Mouse (Mus musculus) left cerebral cortex, adult 2 months (tissue): ENCODE measurements around the gene Eif4e. TPM values are rescaled to one million over a fixed set of nuclear protein-coding genes. Genes with fewer than 3 reads are reported as not detected.

Experiments used
- DNase-seq, 2 experiments: peaks; one replicate each; pipeline ENCODE4 v3.0.0; 2021 to 2022; ENCODE audit warnings: low spot score in 2 of 2, mixed read lengths in 1 of 2; ENCODE audit errors: extremely low spot score in 1 of 2
- H3K27ac ChIP-seq: fragments of 200-600 bp; 2 replicates; pipeline ENCODE4 v1.8.1; 2022
- H3K4me3 ChIP-seq: fragments of 200-600 bp; 2 replicates; pipeline ENCODE4 v1.8.1; 2022
- CTCF ChIP-seq: fragments of 200-600 bp; IDR thresholded peaks from 2 replicates; pipeline ENCODE4 v1.8.1; 2022; ENCODE audit warnings: antibody characterized with exemption, mild to moderate bottlenecking, moderate library complexity
- intact Hi-C: fragments of 180-260 bp; cut with DNase I; formaldehyde crosslinking; loops from one replicate; pipeline ENCODE4 v1.15.1; 2025
- long read RNA-seq, 2 experiments: library from polyadenylated mRNA; stranded (forward); transcript quantifications; one replicate each; pipeline ENCODE4 v2.0.0; 2021; ENCODE audit warnings: borderline mapping rate in 2 of 2
- total RNA-seq, 2 experiments: library from RNA; stranded (reverse); gene quantifications; 2 replicates each; pipeline ENCODE4 v1.2.3; 2021

The Eif4e gene
- 100 to 1,000 TPM; 181 to 197 TPM for total RNA-seq
- long read RNA-seq, experiment 1, transcript Eif4e-204 (7 exons, 1,421 nt), result major isoform, 86 of 98 reads
- long read RNA-seq, experiment 1, partial matches to known transcripts, result 2 of 98 reads
- long read RNA-seq, experiment 1, other reads (novel, unspliced or antisense), result 9 of 98 reads
- long read RNA-seq, experiment 2, transcript Eif4e-204 (7 exons, 1,421 nt), result major isoform, 87 of 104 reads
- long read RNA-seq, experiment 2, partial matches to known transcripts, result 7 of 104 reads
- long read RNA-seq, experiment 2, other reads (novel, unspliced or antisense), result 9 of 104 reads

DNA sequence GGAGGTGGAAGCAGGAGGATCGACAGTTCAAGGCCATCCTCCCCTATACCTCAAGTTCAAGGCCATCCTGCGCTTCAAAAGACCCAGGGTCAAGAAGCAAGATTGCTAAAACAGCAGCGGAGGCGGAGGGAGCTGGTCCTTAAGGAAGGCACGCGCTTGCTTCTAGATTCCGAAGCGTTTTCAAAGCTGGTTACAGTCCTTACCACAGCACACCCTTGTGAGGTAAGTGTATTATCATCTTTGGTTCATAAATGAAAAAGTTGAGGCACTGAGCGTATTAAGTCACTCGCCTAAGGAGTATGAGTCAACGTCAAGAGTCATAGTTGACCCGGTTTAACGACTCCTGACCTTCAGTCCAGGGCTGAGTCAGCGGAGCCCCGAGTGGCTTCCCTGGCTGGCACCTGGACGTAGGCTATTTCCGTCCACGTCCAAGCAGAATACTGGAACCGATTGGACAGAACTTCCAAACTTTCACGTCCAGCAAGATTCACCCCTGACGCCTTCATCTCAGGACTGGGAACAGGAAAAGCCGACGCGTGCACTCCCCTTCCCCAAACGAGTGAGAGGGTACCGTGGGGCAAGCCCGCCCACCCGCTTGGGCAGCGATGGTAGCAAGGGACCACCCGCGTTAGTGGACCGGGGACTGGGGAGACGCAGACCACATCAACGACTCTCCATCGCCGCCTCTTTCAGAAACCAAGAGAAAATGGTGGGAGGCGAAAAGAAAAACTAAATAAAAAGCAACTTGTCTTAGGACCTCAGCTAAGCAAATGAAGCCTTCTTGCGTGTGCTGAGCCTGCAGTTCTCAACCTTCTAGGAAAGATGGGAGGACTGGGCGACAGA is at the start of gene Eif4e:
TSS of gene Eif4e (plus strand) at position 107 of the 843 bp plus-strand sequence.
- H3K27ac ChIP-seq, result peak within 1 kb of the TSS; percentile 94
- peak in 1 of 2 experiments; percentile 35 for DNase-seq
- H3K4me3 ChIP-seq, result peak within 1 kb of the TSS; percentile 83
- TF ChIP-seq CTCF, result no peak
- intact Hi-C loops, result loop anchor here (2.0 to 10.0 kb wide), 2 partner anchors 217 to 549 kb away; partner anchors contain the start of genes Rap1gds1 and Tspan5

DNA sequence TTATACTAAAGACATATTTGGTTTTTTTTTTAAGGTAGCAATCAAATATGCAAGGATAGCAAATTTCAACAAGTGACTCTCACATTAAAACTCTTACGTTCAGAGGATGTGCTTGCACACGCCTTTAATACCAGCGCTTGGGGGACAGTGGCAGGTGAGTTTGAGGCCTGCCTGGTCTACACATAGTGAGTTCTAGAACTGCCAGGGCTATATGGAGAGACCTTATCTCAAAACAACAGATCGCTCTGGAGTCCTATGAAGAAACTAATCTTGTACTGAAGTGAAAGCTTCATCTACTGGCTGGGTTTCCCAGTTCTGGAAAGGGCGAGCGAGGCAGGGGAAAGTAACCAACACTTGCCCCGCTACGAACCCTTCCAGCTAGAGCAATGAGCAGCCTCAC is 46.5 kb upstream of the Eif4e start:
- Histone ChIP-seq H3K27ac (no peak overlapping the region), H3K4me3 (no peak overlapping the region)
- TF ChIP-seq CTCF, result no peak
- intact Hi-C loops, result no loop called here
- DNase-seq, result no peak

DNA sequence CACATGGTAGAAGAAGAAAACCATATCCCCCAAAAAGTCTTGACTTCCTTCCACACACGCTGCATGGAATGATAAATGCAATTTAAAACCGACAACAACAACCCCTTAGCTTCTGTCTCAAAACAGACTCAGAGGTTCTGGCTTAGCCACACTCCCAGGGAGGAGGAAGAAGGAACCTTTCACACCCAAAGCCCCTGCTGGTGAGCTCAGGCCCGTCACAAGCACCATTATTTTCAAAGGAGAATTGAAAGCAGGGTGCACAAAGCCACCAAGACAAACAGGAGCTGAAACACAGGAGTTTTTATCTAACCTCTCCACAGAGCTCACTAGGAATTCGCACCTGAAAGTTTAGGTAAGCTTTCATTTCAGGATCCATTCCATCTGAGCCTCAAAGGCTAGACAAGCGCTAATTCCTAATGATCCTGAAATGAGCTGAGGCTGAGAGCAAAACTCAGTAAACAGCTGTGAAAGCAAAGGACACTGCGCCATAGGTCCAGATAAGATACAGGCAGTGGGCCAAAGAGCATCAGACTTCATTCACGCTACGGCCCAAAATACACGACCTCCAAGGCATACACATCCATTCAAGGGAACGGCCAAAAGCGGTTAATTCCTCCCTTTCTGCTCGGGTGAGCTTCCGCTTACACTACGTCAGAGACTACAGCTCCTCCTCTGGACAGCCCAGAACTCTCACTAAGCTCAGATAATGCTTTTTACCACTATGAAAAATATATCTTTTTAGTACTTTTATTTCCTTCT is 44.3 kb upstream of the Eif4e start:
- DNase-seq, result no peak
- intact Hi-C loops, result loop anchor here (10.0 kb wide), 1 partner anchor 593 kb away; the partner anchor contains the start of gene Rap1gds1
- H3K4me3 ChIP-seq, result no peak overlapping the region
- no peak; the same call in 1 of the 2 replicates for TF ChIP-seq CTCF
- no peak overlapping the region for H3K27ac ChIP-seq

DNA sequence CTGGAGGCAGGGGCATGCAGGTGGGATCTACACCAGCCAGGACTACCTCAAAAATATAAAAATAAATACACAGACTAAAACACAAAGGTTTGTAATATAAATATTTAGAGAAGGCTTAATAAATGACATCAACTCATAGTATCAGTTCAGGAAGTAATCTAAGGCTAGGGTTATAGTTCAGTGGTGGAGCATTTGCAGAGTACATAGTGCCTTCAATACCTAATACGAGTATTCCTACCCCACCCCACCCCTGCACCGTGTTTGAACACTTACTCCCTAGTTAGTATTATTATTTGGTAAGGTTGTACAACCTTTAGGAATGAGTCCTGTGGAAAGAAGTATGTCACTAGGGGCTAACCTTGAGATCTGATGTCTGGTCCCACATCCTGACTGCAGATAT is 42.7 kb upstream of the Eif4e start:
- Histone ChIP-seq H3K4me3 (no peak overlapping the region), H3K27ac (no peak overlapping the region)
- intact Hi-C loops, result loop anchor here (10.0 kb wide), 1 partner anchor 592 kb away; the partner anchor contains the start of gene Rap1gds1
- no peak for DNase-seq
- TF ChIP-seq CTCF, result no peak

DNA sequence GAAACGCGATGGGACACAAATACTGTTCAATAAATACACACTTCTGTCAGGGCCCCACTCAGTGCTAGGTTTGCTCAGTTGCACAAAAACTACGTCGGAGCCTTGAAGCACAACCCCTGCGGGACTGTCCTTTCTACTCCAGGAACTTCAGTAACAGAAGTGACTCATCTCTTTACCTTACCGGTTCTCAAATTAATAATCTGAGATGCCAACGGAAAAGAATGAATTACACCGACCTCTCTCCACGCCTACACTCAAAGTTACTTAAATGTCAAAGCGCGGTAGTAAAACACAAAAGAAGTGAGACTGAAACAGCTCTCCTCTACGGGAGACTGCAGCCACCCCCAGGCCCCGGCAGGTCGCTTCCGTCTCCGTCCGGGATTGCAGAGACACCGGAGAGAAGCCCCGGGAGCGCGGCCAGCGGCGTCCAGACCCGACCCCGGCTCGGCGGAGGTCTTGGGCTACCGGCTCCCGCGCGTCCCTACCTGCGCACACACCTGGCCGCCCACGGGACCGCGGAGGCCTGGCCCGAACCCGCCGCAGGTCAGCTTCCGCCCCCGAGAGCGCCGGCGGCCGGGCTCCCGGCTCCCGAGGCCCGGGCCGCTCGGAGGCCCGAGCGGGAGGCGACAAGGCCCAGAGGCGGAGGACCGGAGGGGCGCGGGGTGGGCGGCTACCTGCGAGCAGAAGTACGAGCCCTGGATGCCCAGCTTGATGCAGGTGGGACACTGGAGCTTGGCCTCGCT is 37.2 kb upstream of the Eif4e start:
- peak overlapping the region; percentile 64 for H3K27ac ChIP-seq
- no peak for DNase-seq

DNA sequence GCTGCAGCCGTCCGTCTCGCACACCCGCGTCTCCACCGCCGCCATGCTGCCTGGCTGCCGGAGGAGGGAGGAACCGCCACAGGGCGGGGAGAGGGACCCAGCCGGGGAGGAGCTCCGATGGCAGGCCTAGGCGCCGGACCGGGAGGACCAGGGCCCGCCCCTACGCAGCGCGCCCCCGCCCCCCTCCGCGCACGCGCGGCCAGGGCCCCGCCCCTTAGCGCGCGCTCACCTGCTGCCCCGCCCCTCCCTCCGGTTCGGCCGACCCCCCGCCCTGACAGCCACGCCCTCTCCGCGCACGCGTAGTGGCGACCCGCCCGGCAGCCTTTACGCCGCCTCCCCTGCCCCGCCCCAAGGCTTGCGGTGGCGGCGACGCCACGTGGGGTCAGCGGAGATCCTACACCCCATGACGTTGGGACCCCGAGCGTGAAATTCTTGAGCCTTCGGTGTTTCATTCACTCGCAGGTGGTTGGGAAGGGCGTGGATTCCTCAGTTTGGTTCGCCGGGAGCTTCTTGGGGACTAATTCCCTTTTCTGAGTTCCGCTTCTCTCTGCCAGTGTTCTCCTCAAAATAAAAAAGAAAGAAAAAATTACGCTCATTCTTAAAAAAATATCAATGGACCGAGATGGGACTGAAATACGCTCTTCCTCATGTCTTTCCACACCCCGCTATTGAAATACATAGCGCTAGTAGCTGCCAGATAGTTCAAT is 36.5 kb upstream of the Eif4e start, which contains the start of gene Metap1:
TSS of gene Metap1 (minus strand) at position 189 of the 707 bp plus-strand sequence.
- DNase-seq, result peak; percentile 95 to 98
- H3K27ac ChIP-seq, result peak within 1 kb of the TSS; percentile 80
- intact Hi-C loops, result loop anchor here (1.0 to 10.0 kb wide), 5 partner anchors 38 to 705 kb away; partner anchors contain the start of genes Adh5, Rap1gds1 and Tspan5
- no peak; the same call in none of the 2 replicates for TF ChIP-seq CTCF
- peak within 1 kb of the TSS; percentile 90 for H3K4me3 ChIP-seq

More for the DNA sequence above, 37.2 kb upstream of the Eif4e start:
- intact Hi-C loops, result loop anchor here (1.0 to 10.0 kb wide), 4 partner anchors 39 to 586 kb away; partner anchors contain the start of genes Adh5, Rap1gds1 and Tspan5
- TF ChIP-seq CTCF, result no peak
- peak overlapping the region; percentile 90 for H3K4me3 ChIP-seq

DNA sequence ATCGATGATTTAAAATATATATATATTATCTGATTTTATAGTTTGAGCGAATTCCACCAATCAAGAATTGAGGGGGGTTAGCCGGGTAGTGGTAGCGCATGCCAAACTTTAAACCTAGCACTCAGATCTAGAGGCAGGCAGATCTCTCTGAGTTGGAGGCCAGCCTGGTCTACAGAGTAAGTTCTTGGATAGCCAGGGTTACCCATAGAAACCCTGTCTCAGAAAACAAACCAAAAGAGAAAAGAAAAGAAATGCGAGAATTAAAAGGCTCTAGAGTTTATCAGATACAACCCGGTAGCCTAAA is 36.0 kb upstream of the Eif4e start:
- no peak for TF ChIP-seq CTCF
- intact Hi-C loops, result loop anchor here (10.0 kb wide), 1 partner anchor 705 kb away; no protein-coding TSS in a partner anchor
- H3K4me3 ChIP-seq, result peak overlapping the region; percentile 90
- DNase-seq, result no peak
- H3K27ac ChIP-seq, result peak overlapping the region; percentile 80; the same call in 1 of the 2 replicates

DNA sequence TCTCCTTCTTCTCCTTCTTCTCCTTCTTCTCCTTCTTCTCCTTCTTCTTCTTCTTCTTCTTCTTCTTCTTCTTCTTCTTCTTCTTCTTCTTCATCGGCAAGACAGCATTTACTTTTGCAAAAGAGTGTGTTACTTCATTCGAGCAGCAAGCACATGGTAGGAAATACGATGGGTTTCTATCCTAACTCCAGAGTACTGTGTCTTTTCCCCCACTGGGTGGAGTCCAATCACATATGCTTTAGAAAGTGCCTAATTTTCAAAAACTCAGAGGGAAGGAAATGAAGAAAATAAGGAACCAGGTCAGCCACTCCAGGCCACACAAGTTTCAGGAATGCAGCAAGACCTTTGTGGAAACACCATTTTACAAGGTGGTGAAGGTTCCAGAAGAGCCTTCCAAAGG is 32.3 kb upstream of the Eif4e start:
- Histone ChIP-seq H3K27ac (no peak overlapping the region), H3K4me3 (no peak overlapping the region)
- DNase-seq, result no peak
- intact Hi-C loops, result loop anchor here (10.0 kb wide), 1 partner anchor 701 kb away; no protein-coding TSS in a partner anchor
- peak; percentile 15; the same call in 1 of the 2 replicates for TF ChIP-seq CTCF

DNA sequence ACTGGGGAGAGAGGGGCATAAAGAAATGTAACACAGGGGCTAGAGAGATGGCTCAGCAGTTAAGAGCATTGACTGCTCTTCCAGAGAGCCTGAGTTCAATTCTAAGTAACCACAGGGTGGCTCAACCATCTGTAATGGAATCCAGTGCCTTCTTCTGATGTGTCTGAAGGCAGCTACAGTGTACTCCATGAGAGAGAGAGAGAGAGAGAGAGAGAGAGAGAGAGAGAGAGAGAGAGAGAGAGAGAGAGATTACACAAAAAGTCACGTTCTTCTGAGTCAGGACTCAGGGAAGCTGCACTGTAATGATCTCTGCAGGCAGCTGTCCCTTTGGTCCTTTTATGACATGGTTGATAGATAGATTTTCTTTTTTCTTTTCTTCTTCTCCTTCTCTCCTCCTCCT is 31.4 kb upstream of the Eif4e start:
- no peak overlapping the region for H3K4me3 ChIP-seq
- no peak for TF ChIP-seq CTCF
- intact Hi-C loops, result loop anchor here (10.0 kb wide), 1 partner anchor 700 kb away; no protein-coding TSS in a partner anchor
- no peak overlapping the region for H3K27ac ChIP-seq
- DNase-seq, result no peak
